Mouse (Mus musculus): ENCODE measurements at regions not wholly inside any gene's neighbourhood (a gene's known extent, or its start where the extent isn't known, plus 50 kb on each side); places are given as distances from the start of the nearest gene placed in this dataset.
"Not testable (repeated sequence)": the region's sequence is repeated elsewhere in the genome, so short reads cannot be mapped to it uniquely, and the experiment has no call there.

DNA sequence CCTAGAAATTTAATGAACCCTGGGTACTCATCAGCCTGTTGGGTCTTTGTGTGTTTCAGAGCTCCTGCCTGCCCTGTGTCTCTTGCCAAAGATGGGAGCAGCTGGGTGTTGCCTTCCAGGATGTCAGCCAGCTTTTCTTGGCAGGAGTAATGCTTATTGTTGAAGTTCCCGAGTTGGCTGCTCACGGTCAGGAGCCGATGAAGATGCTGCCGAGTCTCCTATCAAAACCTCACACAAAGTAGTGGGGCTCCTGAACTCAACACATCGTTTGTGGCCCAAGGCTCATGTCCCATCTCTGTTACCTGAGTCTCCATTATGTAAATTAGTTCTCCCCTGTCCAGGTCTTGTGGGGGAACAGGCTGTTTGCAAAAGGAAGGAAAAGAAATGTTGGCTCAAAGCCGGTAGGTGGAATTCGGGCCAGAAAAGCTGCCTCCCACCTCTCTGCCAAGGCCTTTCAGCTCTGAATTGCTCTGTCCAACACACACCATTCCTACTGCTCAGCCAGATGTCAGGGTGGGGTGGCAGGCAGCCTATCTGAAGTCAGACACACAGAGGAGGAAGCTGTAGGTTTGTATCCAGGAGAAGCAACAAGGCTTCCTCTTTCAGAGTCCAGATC lies 67.6 kb upstream of the Rmdn2 start:
- no peaks in the 10 kb centered on the region for H3K36me3 ChIP-seq (ENCODE audit: control insufficient read depth, insufficient read depth, low read length)
- WGBS: 41% methylated on average over 7 of the region's 7 CpGs
- TF ChIP-seq CTCF (IDR thresholded peaks at IDR 0.05; ENCODE audit: extremely low read depth, insufficient read length, insufficient replicate concordance, low read depth, low read length) (no peak), POLR2A (IDR thresholded peaks at IDR 0.05; ENCODE audit: low read depth, low read length) (no peak)
- peak overlapping the region; percentile 39 for H3K27ac ChIP-seq (ENCODE audit: insufficient read depth, low read depth, low read length)
- H3K27me3 ChIP-seq (ENCODE audit: control insufficient read depth, insufficient read depth, low read length): no peaks in the 10 kb centered on the region
- no peak overlapping the region for H3K4me3 ChIP-seq (ENCODE audit: low read depth, low read length)
- H3K4me1 ChIP-seq (ENCODE audit: control insufficient read depth, insufficient read depth, insufficient read length, low read length): no peaks in the 10 kb centered on the region

DNA sequence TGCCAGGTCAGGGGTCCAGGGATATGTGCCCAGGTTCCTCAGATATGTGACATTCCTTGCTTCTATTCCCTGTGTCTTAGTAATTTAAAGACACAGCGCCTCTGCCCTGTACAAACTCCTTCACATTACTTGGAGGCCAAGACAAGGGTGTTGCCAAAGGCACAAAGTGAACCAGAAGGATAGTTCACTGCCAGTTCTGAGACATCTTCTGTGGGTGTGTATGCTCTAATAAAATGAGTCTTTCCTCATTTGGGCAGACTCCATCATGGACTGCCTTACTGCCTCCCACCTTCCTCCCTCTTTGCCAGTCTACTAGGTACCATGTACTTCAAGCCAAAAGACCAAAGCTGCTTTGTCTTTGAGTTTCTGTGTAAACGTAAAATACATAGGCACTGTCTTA lies 65.8 kb upstream of the Rmdn2 start:
- H3K27ac ChIP-seq (ENCODE audit: insufficient read depth, low read depth, low read length): no peak overlapping the region
- TF ChIP-seq CTCF (IDR thresholded peaks at IDR 0.05; ENCODE audit: extremely low read depth, insufficient read length, insufficient replicate concordance, low read depth, low read length) (no peak), POLR2A (IDR thresholded peaks at IDR 0.05; ENCODE audit: low read depth, low read length) (no peak)
- no peaks in the 10 kb centered on the region for H3K36me3 ChIP-seq (ENCODE audit: control insufficient read depth, insufficient read depth, low read length)
- no peaks in the 10 kb centered on the region for H3K27me3 ChIP-seq (ENCODE audit: control insufficient read depth, insufficient read depth, low read length)
- H3K4me3 ChIP-seq (ENCODE audit: low read depth, low read length): no peak overlapping the region
- H3K4me1 ChIP-seq (ENCODE audit: control insufficient read depth, insufficient read depth, insufficient read length, low read length): no peaks in the 10 kb centered on the region
- WGBS: 87% methylated on average over 2 of the region's 2 CpGs

DNA sequence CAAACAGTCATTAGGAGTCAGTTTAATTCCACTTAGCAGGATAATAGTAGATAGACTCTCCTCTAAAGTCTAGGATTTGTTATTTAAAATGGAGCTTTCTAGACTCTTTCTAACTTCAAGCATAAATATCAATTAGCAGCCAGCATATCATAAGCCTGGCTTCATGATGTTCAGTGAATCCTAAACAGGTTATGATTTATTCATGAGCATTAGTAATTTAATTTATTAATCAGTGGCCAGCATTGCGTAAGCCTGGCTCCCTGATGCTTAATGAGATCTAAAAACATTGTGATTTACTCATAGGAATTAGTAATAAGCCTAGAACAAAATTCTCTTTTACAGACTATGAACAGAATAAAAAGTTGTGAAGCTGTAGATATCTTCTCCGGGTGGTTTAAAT lies 64.6 kb upstream of the Rmdn2 start:
- H3K36me3 ChIP-seq (ENCODE audit: control insufficient read depth, insufficient read depth, low read length): no peaks in the 10 kb centered on the region
- H3K27me3 ChIP-seq (ENCODE audit: control insufficient read depth, insufficient read depth, low read length): no peaks in the 10 kb centered on the region
- WGBS: 81% methylated on average over 2 of the region's 2 CpGs
- TF ChIP-seq CTCF (IDR thresholded peaks at IDR 0.05; ENCODE audit: extremely low read depth, insufficient read length, insufficient replicate concordance, low read depth, low read length) (no peak), POLR2A (IDR thresholded peaks at IDR 0.05; ENCODE audit: low read depth, low read length) (no peak)
- no peaks in the 10 kb centered on the region for H3K4me1 ChIP-seq (ENCODE audit: control insufficient read depth, insufficient read depth, insufficient read length, low read length)
- H3K27ac ChIP-seq (ENCODE audit: insufficient read depth, low read depth, low read length): no peak overlapping the region
- no peak overlapping the region for H3K4me3 ChIP-seq (ENCODE audit: low read depth, low read length)

DNA sequence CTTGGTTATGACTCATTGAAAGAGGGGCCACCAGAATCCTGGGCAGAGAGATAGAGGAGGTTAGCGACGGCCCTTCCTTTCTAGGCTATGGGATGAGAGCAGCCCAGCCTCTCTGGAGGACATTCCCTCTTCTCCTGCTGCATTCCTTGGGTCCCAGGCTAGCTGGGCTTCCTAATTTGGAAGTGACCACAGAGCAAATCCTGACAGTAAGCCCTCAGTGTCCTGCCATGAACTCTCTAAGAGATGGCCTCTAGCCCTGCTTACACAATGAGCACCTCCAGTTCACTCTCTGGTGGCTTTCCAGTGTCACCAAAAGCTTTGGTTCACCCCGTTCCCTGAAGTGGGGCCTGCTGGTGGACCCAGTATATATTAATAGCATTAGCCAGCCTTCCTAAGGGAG lies 64.1 kb upstream of the Rmdn2 start:
- Histone ChIP-seq H3K27me3 (ENCODE audit: control insufficient read depth, insufficient read depth, low read length) (no peaks in the 10 kb centered on the region), H3K4me3 (ENCODE audit: low read depth, low read length) (no peak overlapping the region), H3K36me3 (ENCODE audit: control insufficient read depth, insufficient read depth, low read length) (no peaks in the 10 kb centered on the region), H3K27ac (ENCODE audit: insufficient read depth, low read depth, low read length) (no peak overlapping the region), H3K4me1 (ENCODE audit: control insufficient read depth, insufficient read depth, insufficient read length, low read length) (no peaks in the 10 kb centered on the region)
- 71% methylated on average over 3 of the region's 3 CpGs for WGBS
- TF ChIP-seq CTCF (IDR thresholded peaks at IDR 0.05; ENCODE audit: extremely low read depth, insufficient read length, insufficient replicate concordance, low read depth, low read length): no peak
- no peak for TF ChIP-seq POLR2A (IDR thresholded peaks at IDR 0.05; ENCODE audit: low read depth, low read length)

DNA sequence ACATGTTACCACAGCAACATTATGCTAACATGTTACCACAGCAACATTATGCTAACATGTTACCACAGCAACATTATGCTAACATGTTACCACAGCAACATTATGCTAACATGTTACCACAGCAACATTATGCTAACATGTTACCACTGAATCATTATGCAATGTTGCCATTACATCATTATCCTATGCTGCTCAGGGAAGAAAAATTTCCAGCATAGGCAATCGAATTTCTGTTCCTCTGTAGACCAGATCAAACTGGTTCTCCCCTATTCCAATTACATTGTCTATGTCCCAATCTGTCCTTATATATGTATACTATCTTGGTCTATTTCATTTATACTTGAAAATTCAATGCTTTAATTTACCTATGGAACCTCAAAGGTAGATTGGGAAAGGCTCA lies 61.3 kb upstream of the Rmdn2 start:
- WGBS: 44% methylated on average over 1 of the region's 1 CpGs
- not testable (repeated sequence) for H3K4me1 ChIP-seq (ENCODE audit: control insufficient read depth, insufficient read depth, insufficient read length, low read length); H3K36me3 ChIP-seq (ENCODE audit: control insufficient read depth, insufficient read depth, low read length); H3K27me3 ChIP-seq (ENCODE audit: control insufficient read depth, insufficient read depth, low read length); H3K4me3 ChIP-seq (ENCODE audit: low read depth, low read length); H3K27ac ChIP-seq (ENCODE audit: insufficient read depth, low read depth, low read length)

DNA sequence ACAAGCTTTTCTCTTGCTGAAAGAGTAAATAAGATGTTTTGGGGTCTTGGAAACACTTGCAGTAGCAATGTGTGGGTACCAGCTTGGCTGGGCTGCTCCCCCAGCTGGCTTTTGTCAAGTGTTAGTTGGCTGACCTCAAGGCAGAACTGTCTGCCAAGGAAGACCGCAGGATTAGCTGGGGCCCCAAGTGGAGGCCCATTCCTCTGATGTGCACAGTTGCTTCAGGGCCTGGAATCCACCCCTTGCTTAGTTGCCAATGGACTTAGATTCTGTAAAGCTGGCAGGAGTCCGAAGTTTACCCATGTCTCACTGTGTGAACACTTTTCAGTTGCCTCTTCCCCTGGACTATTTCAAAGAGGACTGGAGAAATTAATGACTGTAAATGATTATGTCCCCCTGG lies 57.8 kb upstream of the Rmdn2 start:
- no peaks in the 10 kb centered on the region for H3K36me3 ChIP-seq (ENCODE audit: control insufficient read depth, insufficient read depth, low read length)
- 73% methylated on average over 2 of the region's 2 CpGs for WGBS
- H3K27ac ChIP-seq (ENCODE audit: insufficient read depth, low read depth, low read length): no peak overlapping the region
- no peaks in the 10 kb centered on the region for H3K4me1 ChIP-seq (ENCODE audit: control insufficient read depth, insufficient read depth, insufficient read length, low read length)
- no peak overlapping the region for H3K4me3 ChIP-seq (ENCODE audit: low read depth, low read length)
- no peaks in the 10 kb centered on the region for H3K27me3 ChIP-seq (ENCODE audit: control insufficient read depth, insufficient read depth, low read length)
- no peak for TF ChIP-seq POLR2A (IDR thresholded peaks at IDR 0.05; ENCODE audit: low read depth, low read length)
- no peak for TF ChIP-seq CTCF (IDR thresholded peaks at IDR 0.05; ENCODE audit: extremely low read depth, insufficient read length, insufficient replicate concordance, low read depth, low read length)

DNA sequence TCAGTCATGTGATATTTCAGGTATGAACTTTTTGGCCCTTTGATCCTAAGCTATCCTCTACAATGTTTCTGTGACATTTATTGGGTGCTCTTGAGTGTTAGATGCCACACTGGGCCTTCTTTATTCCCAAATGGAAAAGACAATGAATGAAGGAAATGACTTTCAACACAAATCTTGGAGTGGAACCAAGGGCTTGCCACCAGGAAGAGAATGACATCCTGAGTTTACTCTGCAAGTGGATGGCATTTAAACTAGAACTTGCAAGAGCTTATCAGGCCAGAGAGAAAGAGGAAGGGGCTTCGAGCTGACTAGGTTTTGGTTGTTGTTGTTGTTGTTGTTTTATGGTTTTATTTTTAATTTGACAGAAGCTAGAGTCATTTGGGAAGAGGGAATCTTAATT lies 56.1 kb upstream of the Rmdn2 start:
- Histone ChIP-seq H3K36me3 (ENCODE audit: control insufficient read depth, insufficient read depth, low read length) (no peaks in the 10 kb centered on the region), H3K27ac (ENCODE audit: insufficient read depth, low read depth, low read length) (no peak overlapping the region), H3K27me3 (ENCODE audit: control insufficient read depth, insufficient read depth, low read length) (no peaks in the 10 kb centered on the region), H3K4me3 (ENCODE audit: low read depth, low read length) (no peak overlapping the region), H3K4me1 (ENCODE audit: control insufficient read depth, insufficient read depth, insufficient read length, low read length) (no peaks in the 10 kb centered on the region)
- TF ChIP-seq POLR2A (IDR thresholded peaks at IDR 0.05; ENCODE audit: low read depth, low read length): no peak
- TF ChIP-seq CTCF (IDR thresholded peaks at IDR 0.05; ENCODE audit: extremely low read depth, insufficient read length, insufficient replicate concordance, low read depth, low read length): no peak
- 56% methylated on average over 1 of the region's 1 CpGs for WGBS

Data from small intestine, adult 2 months (tissue).